Comparison of ENCODE assay signal across 11 mouse cellular contexts in the genomic region with DNA sequence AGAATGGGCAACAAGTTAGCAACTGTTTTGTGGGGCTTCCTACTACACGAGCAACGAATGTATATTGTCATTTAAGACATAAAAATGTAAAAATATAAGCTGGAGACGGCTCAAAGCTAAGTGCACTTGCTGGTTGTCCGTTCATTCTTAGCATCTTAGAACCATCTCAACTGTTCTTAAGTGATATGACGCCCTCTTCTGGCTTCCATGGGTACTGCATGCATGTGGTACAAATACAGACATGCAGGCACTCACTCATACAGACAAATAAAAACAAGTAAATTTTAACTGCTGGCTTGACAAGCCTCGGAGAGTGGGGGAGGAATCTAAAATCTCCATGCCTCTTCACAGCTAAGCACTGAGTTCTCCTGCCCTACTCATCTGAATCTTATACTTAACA. TPM values are rescaled to one million over a fixed set of nuclear protein-coding genes. Genes with fewer than 3 reads are reported as not detected.
DNase-seq lines count a peak whose midpoint lies in the region; ATAC-seq lines count a peak whose summit lies in the region.
"Had no signal": no experiment of that assay in that cellular context is flagged by ENCODE, and none has a peak within 500 bp of the region (broad histone marks: within the 10 kb centered on the region; RNA-seq: fewer than 3 reads in every experiment).

No protein-coding gene starts in this region.

- DNase-seq in frontal cortex, postnatal 25 days (ENCODE audit: low spot score in 2 of 2) = peak; percentile 55
- DNase-seq in lung, postnatal 36 days = peak; percentile 3
- DNase-seq in lung, postnatal 25 days (ENCODE audit: low spot score) = no peak
- DNase-seq in embryo, embryonic 11.5 days (ENCODE audit: low read depth, low spot score) = peak; percentile 17
- peak; percentile 34 for DNase-seq in telencephalon, adult 2 months (ENCODE audit: low read depth, low spot score)
- no peak for DNase-seq in urinary bladder, postnatal 10 days (ENCODE audit: low spot score)
- no peak for DNase-seq in thymus, postnatal 0 days (ENCODE audit: low spot score)

- no peak for ATAC-seq in frontal cortex, adult (ENCODE audit: low TSS enrichment)

RNA-seq across cellular contexts. Expression of a gene that starts 55.3 kb away (rescaled TPM):
- polyA plus RNA-seq in thymus, postnatal 0 days (2015; fragmentation: Nextera tagmentation; extraction: Ambion mirVana) = 0.09 TPM in 1 of 2 replicates, not detected in the other
- polyA plus RNA-seq: heart, embryonic 11.5 days; midbrain, embryonic 11.5 days; small intestine, adult 2 months had no signal

Comparison
In these comparisons a context has a peak if more than half of its experiments do, and no peak if none do; other contexts are left out.
1. DNase-seq: peak in frontal cortex, postnatal 25 days (2 of 2), lung, postnatal 36 days (single experiment), embryo, embryonic 11.5 days (single experiment) and telencephalon, adult 2 months (single experiment); none in lung, postnatal 25 days (single experiment), urinary bladder, postnatal 10 days (single experiment) and thymus, postnatal 0 days (single experiment).